Mouse (Mus musculus): ENCODE results near the gene Dlx4. TPM values are rescaled to one million over a fixed set of nuclear protein-coding genes. Genes with fewer than 3 reads are reported as not detected.

Dlx4 gene
- total RNA-seq, 2 experiments from 2014 or later: not detected

- no peak for DNase-seq (ENCODE audit: low spot score in 2 of 2)
Measured at GRCm38 (mm10) chr11:95105274-95105874, 40.7 kb downstream of the Dlx4 start.

DNA sequence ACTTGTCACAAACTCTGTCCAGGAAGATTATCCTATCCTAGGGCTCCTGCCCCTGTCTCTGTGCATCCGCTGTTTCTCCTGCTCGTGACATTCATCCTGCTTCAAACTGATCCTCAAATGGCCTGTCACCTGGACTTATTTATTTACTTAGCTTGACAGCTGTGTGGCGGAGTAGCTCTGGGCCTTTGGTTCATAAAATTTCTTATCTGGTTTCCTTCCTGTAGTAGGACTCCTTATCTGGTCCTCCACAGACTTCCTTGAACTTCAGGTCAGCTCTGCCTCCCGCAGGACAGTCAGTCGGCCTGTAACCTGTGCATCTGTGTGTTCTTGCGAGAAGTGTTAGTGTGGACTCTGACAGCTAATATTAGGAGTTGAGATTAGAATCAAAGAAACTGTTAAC is 41.8 kb downstream of the Dlx4 start:
- DNase-seq (ENCODE audit: low spot score in 2 of 2): no peak

- DNase-seq (ENCODE audit: low spot score in 2 of 2): no peak
Measured at GRCm38 (mm10) chr11:95102161-95102904, 43.7 kb downstream of the Dlx4 start.

DNA sequence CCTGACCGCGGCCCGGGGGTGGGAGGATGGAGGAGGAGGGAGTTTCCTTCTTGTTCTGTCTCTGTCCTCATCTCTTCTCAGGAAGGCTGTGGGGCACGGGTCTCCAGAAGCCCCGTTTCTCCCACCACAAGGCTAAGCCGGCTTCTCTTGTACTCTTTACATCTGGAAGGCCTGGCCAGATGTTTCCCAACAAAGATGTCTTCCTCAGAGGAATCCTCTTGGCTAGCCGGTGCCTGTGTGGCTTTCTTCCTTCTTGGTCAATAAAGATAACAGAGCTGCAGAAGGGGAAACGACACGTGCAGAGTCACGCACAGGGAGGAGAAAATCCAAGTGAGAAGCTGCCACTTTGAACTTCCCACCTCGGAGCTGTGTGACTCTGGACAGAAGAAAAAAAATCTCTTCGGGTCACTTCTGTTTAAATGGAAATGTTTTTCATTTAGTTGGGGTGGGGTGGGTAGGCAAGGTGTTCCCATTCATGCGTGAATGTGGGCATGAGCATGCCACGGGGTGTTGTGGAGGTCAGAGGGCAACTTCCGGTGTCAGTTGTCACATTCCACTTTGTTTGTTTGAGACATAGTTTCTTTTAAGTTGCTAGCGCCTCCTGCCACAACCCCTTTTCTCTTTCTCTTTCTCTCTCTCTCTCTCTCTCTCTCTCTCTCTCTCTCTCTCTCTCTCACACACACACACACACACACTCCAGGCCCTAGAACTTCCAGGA is 44.8 kb downstream of the Dlx4 start:
- no peak for DNase-seq (ENCODE audit: low spot score in 2 of 2)

DNA sequence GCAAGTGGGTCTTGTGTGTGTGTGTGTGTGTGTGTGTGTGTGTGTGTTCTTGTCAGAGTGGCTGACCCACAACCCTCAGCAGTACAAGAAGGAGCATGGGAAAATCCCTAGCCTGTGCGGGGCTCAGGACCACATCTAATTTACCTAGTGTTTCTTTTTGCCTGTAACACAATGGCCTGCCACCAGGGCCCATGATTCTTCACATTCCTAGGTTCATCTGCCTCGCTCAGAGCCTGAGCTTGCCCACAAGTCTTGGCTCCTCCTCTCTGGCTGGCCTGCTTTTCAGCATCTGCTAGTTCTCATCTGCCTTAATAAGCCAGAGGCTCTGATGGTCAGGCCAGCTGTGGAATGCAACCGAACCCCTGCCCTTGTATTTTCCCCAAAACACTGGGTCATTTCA is 45.7 kb downstream of the Dlx4 start:
- no peak for DNase-seq (ENCODE audit: low spot score in 2 of 2)

DNA sequence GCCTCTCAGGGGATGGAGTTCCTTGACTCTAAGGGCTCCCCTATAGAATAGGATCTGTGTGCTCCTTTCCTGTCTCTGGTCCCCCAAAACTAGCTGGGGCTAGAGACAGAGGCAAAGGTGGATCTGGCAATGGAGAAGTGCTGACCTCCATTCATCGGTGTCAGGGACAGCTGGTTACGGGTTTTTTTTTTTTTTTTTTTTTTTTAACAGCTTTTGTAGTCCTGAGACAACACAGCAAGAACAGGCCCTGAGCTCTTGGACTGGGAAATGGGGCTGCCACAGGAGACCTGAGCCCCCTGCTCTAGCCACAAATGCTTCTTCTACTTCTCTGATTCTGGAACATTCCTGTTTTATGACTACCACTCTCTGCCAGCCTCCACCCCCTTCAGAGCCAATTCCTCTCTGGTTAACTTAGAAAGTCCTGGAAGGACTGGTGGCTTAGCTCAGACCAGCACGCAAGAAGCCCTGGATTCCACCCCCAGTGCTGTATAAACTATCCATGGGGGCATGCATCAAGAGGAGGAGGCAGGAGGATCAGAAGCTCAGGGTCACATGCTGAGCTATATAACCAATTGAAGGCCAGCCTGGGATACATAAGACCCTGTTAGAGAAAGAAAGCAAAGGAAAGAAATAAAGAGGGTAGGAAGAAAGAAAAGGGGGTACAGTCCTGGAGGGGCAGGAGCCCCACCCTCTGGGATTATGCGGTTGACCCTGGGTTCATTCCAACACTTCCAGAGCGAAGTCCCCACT is 47.5 kb downstream of the Dlx4 start:
- no peak for DNase-seq (ENCODE audit: low spot score in 2 of 2)

DNA sequence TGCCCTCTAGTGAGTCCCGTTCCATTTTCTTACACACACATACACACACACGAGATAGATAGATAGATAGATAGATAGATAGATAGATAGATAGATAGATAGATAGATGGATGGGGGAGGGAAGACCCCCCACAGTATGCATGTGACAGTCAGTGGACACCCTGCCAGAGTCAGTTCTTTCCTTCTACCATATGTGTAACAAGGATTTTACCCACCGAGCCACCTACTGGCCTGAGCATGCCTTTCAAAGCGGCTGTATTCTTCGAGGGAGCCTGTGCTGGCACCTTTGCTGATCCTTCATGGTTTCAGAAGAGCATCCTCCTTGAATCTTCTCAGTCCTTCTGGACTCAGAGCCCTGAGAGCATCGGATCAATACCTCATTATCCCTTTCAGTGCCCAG is 48.2 kb downstream of the Dlx4 start:
- DNase-seq (ENCODE audit: low spot score in 2 of 2): no peak

GRCm38 (mm10) chr11:95096608-95097373 is 49.3 kb downstream of the Dlx4 start:
- no peak for DNase-seq (ENCODE audit: low spot score in 2 of 2)

- DNase-seq (ENCODE audit: low spot score in 2 of 2): no peak
Measured at GRCm38 (mm10) chr11:95095596-95095995, 50.5 kb downstream of the Dlx4 start.

GRCm38 (mm10) chr11:95093077-95093476 is 53.0 kb downstream of the Dlx4 start:
- no peak for DNase-seq (ENCODE audit: low spot score in 2 of 2)

Other genes with a start within 250 kb of the Dlx4 start
- gene Col1a1, start 210.0 kb downstream of the Dlx4 start, total RNA-seq (2021): 10 to 100 TPM; 39.7 to 59.5 TPM
- not detected for gene Hils1, start 178.7 kb downstream of the Dlx4 start, total RNA-seq (2021)
- gene Sgca, start 169.9 kb downstream of the Dlx4 start, total RNA-seq (2021): under 1 TPM; 0.95 to 0.99 TPM
- gene Ppp1r9b, start 155.2 kb downstream of the Dlx4 start, total RNA-seq (2021): 100 to 1,000 TPM; 705 to 706 TPM
- 10 to 100 TPM; 73.6 to 78.1 TPM for gene Samd14, start 136.4 kb downstream of the Dlx4 start, total RNA-seq (2021)
- gene Pdk2, start 104.9 kb downstream of the Dlx4 start, total RNA-seq (2021): 10 to 100 TPM; 90.5 to 91.0 TPM
- gene Itga3, start 69.5 kb downstream of the Dlx4 start, total RNA-seq (2021): 10 to 100 TPM; 15.4 to 17.7 TPM
- gene Dlx3, start 26.1 kb downstream of the Dlx4 start, total RNA-seq (2021): not detected
- gene Tac4, start 115.3 kb upstream of the Dlx4 start, total RNA-seq (2021): not detected
- 10 to 100 TPM; 63.8 to 68.7 TPM for gene Kat7, start 164.0 kb upstream of the Dlx4 start, total RNA-seq (2021)
- 1 to 10 TPM; 3.0 to 3.8 TPM for gene Fam117a, start 190.8 kb upstream of the Dlx4 start, total RNA-seq (2021)
- gene Slc35b1, start 238.4 kb upstream of the Dlx4 start, total RNA-seq (2021): 10 to 100 TPM; 74.2 to 76.0 TPM

Measured in layer of hippocampus, postnatal 14 days (tissue).